Mouse (Mus musculus): ENCODE results near the gene Rxfp2. TPM values are rescaled to one million over a fixed set of nuclear protein-coding genes. Genes with fewer than 3 reads are reported as not detected.

The Rxfp2 gene
- total RNA-seq (2021) = not detected

- no peak for DNase-seq
- intact Hi-C loops (cut with DNase I) = no loop called here
Observed at GRCm38 (mm10) chr5:150018656-150019055, at the start of gene Rxfp2. Gene Rxfp2, plus strand, starts transcription at chr5:150018675.

DNA sequence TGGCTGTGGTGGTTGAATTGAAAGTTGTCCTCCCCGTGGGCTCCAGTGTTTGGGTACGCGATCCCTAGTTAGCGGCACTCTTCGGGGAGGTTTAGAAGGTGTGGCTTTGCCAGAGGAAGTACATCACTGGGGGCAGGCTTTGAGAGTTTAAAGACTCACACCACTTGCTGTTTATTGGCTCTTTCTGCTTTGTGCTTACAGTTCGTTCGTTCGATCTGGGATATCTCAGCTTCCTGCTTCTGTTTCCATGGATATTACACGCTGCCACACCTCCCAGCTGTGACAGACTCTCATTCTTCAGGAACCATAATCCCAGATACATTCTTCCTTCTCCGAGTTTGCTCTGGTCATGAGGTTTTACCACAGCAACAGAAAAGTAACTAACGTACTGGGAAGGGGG, 48.2 kb upstream of the Rxfp2 start:
- intact Hi-C loops (cut with DNase I) = no loop called here
- DNase-seq = no peak

DNA sequence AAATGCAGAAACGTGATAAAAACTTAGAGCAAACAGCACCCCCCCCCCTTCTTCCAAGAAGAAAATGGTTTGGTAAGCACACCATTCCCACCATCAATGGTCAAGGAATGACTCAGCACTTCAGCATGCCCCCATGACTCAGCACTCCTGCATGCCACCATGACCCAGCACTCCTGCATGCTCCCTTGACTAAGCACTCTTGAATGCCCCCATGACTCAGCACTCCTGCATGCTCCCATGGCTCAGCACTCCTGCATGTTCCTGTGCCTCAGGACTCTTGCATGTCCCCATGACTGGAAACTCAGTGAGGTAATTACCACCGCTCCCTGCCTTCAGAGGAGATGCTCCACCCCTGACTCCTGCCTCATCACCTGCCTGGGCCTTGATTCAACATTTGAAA, 41.4 kb upstream of the Rxfp2 start:
- intact Hi-C loops (cut with DNase I) = no loop called here
- DNase-seq = no peak

DNA sequence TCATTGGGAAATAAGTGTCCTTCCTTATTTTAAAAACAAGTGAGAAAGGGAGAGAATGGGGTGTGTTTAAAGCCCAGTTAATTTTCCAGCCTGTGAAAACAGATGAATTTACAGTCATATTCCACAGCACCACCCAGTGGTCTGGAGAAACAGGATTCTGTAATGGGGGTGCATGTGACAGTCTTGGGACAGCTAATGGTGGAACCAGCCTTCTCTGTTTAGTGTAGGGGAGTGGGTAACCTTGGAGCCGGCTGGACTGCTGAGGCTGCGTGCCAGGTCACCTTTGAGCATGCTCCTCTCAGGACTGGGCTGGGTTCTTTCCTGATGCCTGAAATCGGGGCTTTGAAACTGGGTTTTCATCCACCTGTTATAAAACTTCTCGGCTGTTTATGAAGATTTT, 34.9 kb upstream of the Rxfp2 start:
- peak; percentile 6 to 9 for DNase-seq
- intact Hi-C loops (cut with DNase I) = loop anchor here (1.0 kb wide), 1 partner anchor 122 kb away; no protein-coding TSS in a partner anchor

DNA sequence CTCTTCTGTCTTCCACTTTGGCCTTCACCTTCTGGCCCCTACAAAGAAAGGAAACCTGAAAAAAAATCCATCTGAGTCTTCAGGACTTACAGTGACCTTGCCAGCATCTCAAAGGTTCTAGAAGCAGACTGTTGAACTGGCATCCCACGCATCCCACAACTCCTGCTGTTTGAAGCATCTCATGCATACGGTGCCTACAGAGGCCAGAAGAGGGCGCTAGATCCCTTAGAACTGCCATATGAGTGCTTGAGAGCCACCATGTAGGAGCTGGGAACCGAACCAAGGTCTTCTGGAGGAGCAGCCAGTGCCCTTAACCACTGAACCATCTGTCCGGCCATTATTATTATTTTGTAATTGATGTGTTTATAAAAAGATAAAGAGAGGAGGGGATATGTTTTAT, 23.9 kb upstream of the Rxfp2 start:
- DNase-seq = no peak
- intact Hi-C loops (cut with DNase I) = no loop called here

- intact Hi-C loops (cut with DNase I) = no loop called here
- DNase-seq = no peak
Observed at GRCm38 (mm10) chr5:149996614-149997013, 21.9 kb upstream of the Rxfp2 start.

DNA sequence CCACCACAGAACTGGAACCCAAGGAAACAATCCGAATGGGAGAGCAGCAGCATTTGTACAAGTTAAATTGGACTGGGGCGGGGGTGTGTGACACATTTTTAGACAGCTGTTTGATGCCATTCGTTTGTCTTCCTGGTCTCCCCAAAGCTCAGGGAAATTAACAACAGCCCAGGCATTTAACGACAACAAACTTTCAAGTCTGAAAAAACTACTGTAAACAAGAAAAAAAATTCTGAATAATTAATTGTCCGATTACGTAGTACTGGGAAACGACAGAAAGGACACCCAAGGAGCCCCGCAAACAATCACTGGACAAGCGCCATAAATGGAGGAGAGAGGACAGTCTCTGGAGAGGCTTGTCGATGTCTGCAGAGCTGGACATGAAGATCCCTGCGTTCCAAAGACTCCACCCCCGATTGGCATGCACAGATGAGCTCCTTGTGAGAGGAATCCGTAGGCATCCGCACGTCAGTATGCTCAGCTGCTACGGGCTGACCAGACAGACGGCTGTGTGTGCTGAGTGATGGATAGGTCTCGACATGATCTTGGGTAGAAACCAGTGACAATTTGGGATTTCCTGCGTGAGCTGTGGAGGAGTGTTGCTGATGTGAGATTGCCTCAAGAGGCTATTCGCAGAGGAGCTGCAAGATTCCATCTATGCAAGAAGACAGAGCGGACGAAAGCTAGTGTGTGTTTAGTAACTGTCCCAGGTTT, 21.0 kb upstream of the Rxfp2 start:
- DNase-seq = no peak
- intact Hi-C loops (cut with DNase I) = no loop called here

GRCm38 (mm10) chr5:149998311-149998710, 20.2 kb upstream of the Rxfp2 start:
- DNase-seq = no peak
- intact Hi-C loops (cut with DNase I) = no loop called here

GRCm38 (mm10) chr5:150005355-150005754, 13.1 kb upstream of the Rxfp2 start:
- no peak for DNase-seq
- intact Hi-C loops (cut with DNase I) = no loop called here

GRCm38 (mm10) chr5:150016861-150017260, 1.6 kb upstream of the Rxfp2 start:
- intact Hi-C loops (cut with DNase I) = no loop called here
- DNase-seq = no peak

DNA sequence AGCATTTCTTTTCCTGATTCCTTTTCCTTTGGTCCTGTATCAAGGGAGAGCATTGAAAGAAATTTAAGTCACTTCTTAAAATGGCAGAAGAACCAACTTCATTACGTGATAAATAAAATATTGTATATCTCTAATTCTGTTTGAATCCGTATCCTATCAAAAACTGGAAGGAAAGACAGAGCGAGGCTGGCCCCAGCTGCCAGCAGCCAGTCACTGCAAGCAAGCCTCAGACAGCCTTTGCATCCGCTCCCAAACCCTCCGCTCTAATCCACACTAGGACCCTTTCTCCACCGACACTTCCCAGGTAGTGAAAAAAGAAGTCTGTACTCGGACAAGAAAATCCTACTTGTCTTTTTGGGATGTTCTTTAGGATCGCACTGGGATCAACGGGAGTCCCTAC, 803 bp upstream of the Rxfp2 start:
- no peak for DNase-seq
- intact Hi-C loops (cut with DNase I) = no loop called here

- DNase-seq = peak; percentile 76 to 79
- intact Hi-C loops (cut with DNase I) = loop anchor here (1.0 to 5.0 kb wide), 4 partner anchors 104 to 309 kb away; no protein-coding TSS in a partner anchor
Observed at GRCm38 (mm10) chr5:150020851-150021250, 2.4 kb downstream of the Rxfp2 start.

DNA sequence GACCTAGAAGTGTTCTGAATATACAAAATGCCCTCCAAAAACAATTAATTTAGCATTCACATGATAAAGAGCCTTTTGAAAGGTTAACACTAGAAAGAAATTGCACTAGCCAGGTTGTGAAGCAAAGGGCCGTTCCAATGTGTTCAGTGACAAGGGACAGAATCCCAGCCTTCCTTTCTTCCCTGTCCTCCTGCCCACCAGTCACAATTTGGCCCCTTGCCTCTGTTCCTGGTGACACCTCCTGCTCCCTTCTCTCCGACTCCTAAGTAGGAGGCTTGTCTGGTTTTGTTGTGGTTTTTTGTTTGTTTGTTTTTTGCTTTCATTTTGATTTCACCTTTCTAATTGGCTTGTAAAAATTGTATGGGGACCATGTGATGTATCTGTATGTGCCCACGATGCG, 3.3 kb downstream of the Rxfp2 start:
- intact Hi-C loops (cut with DNase I) = loop anchor here (1.0 to 5.0 kb wide), 4 partner anchors 105 to 310 kb away; no protein-coding TSS in a partner anchor

DNA sequence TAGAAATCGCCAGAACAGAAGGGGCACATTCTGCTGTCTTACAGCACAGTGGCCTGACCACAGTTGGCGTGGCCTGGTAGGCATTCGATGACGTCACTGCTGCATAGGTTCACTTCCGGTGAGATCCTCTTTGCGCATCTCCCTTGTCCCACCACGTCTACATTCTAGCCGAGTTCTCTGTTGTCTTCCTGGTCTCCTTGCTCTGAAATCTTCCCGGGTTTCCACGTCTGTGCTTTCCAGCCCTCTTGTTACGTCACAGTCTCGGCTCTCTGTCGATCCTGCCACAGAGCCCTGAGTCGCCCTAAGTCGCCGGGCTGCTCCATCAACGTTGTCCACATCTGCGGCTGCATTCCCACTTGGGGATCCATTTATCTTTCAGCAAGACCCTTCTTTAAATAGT, 4.1 kb downstream of the Rxfp2 start:
- no peak for DNase-seq
- intact Hi-C loops (cut with DNase I) = loop anchor here (5.0 kb wide), 2 partner anchors 105 to 310 kb away; no protein-coding TSS in a partner anchor

More for the DNA sequence above, 3.3 kb downstream of the Rxfp2 start:
- no peak for DNase-seq

- no peak for DNase-seq
- intact Hi-C loops (cut with DNase I) = loop anchor here (5.0 kb wide), 2 partner anchors 106 to 311 kb away; no protein-coding TSS in a partner anchor
Observed at GRCm38 (mm10) chr5:150023476-150023875, 5.0 kb downstream of the Rxfp2 start.

DNA sequence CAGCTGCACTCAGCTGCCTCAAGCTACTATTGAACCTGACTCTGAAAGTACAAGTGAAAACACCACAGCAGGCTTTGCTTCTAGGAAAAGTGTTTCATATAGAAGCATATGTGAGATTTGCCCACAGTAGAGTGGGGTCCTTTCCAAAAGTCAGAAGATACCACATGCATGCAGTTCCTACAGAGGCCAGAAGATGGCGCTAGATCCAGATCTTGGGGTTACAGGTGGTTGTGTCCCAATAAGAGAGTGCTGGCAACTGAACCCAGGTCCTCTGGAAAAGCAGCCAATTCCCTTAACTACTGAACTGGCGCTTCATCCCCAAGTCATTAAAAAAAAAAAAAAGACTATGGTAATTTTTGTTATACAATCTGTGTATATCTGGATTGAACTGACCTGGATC, 5.7 kb downstream of the Rxfp2 start:
- DNase-seq = no peak
- intact Hi-C loops (cut with DNase I) = loop anchor here (2.0 to 5.0 kb wide), 3 partner anchors 21 to 312 kb away; no protein-coding TSS in a partner anchor

DNA sequence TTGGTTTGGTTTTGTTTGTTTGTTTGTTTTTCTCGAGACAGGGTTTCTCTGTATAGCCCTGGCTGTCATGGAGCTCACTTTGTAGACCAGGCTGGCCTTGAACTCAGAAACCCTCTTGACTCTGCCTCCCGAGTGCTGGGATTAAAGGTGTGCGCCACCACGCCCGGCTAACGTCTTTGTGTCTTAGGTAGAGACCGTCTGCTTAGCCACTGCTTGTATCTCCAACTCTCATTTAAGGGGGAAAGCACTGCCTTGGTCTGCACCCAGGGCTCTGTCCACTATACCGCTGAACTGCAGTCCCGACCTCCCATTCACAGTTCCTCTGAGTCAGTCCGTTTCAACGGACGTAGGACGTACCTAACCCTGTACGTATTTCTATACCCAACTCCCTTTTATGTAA, 6.4 kb downstream of the Rxfp2 start:
- DNase-seq = no peak
- intact Hi-C loops (cut with DNase I) = loop anchor here (2.0 to 5.0 kb wide), 3 partner anchors 20 to 313 kb away; no protein-coding TSS in a partner anchor

- no peak for DNase-seq
- intact Hi-C loops (cut with DNase I) = loop anchor here (2.0 kb wide), 1 partner anchor 19 kb away; no protein-coding TSS in a partner anchor
Observed at GRCm38 (mm10) chr5:150025326-150025725, 6.9 kb downstream of the Rxfp2 start.

DNA sequence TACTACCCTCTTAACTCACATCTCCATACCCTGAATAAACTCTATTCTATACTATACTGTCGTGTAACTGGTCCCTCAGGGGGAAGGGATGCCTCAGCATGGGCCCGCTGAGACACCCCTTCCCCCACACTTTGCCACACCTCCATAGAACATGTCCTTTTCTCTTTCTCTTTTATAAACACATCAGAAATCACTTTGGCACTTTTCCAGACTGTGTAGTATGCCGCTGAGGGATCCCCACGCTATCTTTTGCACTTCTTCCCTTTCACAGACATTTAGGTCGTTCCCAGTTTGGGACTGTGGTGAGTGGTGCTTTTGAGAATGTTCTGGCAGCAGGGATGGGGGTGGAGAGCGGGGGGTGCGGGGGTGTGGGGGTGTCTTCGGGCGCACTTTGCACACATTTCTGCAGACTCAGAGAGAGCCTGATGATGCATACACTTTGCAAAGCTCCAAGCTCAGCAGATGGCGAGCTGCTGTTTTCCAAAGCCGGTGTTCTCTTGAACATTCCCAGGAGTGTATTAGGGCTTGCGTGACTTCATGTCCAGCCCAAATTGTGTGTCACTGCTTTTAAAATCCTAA, 8.1 kb downstream of the Rxfp2 start:
- intact Hi-C loops (cut with DNase I) = no loop called here
- peak in 1 of 2 experiments; percentile 7 for DNase-seq

- DNase-seq = no peak
- intact Hi-C loops (cut with DNase I) = no loop called here
Observed at GRCm38 (mm10) chr5:150031201-150031600, 12.7 kb downstream of the Rxfp2 start.

GRCm38 (mm10) chr5:150031634-150032033, 13.2 kb downstream of the Rxfp2 start:
- intact Hi-C loops (cut with DNase I) = no loop called here
- no peak for DNase-seq

- peak; percentile 59 to 65 for DNase-seq
Observed at GRCm38 (mm10) chr5:150032075-150032492, 13.6 kb downstream of the Rxfp2 start.

More at GRCm38 (mm10) chr5:150032075-150032492, 13.6 kb downstream of the Rxfp2 start:
- intact Hi-C loops (cut with DNase I) = no loop called here

All from heart, postnatal 36 days (tissue).